Mouse (Mus musculus) kidney, embryonic 15.5 days (tissue): ENCODE data around the gene Casp9. TPM values are rescaled to one million over a fixed set of nuclear protein-coding genes. Genes with fewer than 3 reads are reported as not detected.
"Not testable (repeated sequence)": the region's sequence is repeated elsewhere in the genome, so short reads cannot be mapped to it uniquely, and the experiment has no call there.

Experiments used
- ATAC-seq: fragments of 200-750 bp; cut with Nextera tagmentation; replicated peaks from 2 replicates; pipeline ENCODE4 v1.8.0; 2017; ENCODE audit warnings: moderate TSS enrichment; ENCODE audit not compliant: low FRiP score
- H3K27ac ChIP-seq: fragments of 300-500 bp; sonication (generic); 2 replicates; pipeline ENCODE4 v1.5.1; 2015; ENCODE audit warnings: mild to moderate bottlenecking, inconsistent platforms
- H3K27me3 ChIP-seq: fragments of 300-500 bp; sonication (generic); 2 replicates; pipeline ENCODE4 v1.6.1; 2015; ENCODE audit warnings: inconsistent platforms
- H3K36me3 ChIP-seq: fragments of 300-500 bp; sonication (generic); 2 replicates; pipeline ENCODE4 v1.6.1; 2015; ENCODE audit warnings: inconsistent platforms
- H3K4me1 ChIP-seq: fragments of 300-500 bp; sonication (generic); 2 replicates; pipeline ENCODE4 v1.6.1; 2015; ENCODE audit warnings: inconsistent platforms
- H3K4me2 ChIP-seq: fragments of 300-500 bp; sonication (generic); 2 replicates; pipeline ENCODE4 v1.6.1; 2015; ENCODE audit warnings: moderate library complexity, mild to moderate bottlenecking, inconsistent platforms
- H3K4me3 ChIP-seq: fragments of 300-500 bp; sonication (generic); replicated peaks from 2 replicates; pipeline ENCODE4 v1.5.1; 2015; ENCODE audit warnings: mild to moderate bottlenecking, inconsistent platforms
- H3K9ac ChIP-seq: fragments of 300-500 bp; sonication (generic); 2 replicates; pipeline ENCODE4 v1.6.1; 2015; ENCODE audit warnings: mild to moderate bottlenecking, inconsistent platforms
- H3K9me3 ChIP-seq: fragments of 300-500 bp; sonication (generic); replicated peaks from 2 replicates; pipeline ENCODE4 v1.6.1; 2016; ENCODE audit warnings: inconsistent platforms
- whole genome bisulfite sequencing: fragments of 180-500 bp; shearing (Covaris S2); methylation state at CpG from one replicate; pipeline ENCODE4 v1.1.7; 2015; ENCODE audit warnings: mixed read lengths; 5-methylcytosine and 5-hydroxymethylcytosine counted together
- polyA plus RNA-seq: library from polyadenylated mRNA; unstranded; fragments of >200 nt; fragmentation: Nextera tagmentation; extraction: Ambion mirVana; gene quantifications from 2 replicates; pipeline ENCODE4 v1.2.1, GENCODE M21; 2015

Casp9 gene
- polyA plus RNA-seq, 1 experiment from 2014 or later = 23.7 TPM

DNA sequence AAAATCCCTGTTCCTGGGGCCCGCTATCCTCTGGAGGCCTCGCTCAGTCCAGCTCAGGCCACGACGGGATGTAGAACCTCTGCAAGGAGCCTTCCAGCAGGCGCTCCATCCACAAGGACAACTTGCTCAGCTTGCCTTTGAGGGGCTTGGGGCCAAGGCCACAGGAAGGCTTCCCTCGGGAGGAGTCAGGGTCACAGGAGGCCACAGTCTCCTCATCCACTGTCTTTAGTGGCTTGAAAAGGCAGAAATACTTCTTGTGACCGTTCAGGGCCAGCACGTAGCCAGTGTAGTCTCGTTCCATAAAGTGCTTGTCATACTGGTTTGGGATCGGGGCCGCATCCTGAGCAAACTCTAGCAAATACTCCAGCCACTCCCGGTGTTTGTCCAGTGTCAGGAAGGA lies 29.9 kb upstream of the Casp9 start:
- H3K9me3 ChIP-seq = no peaks in the 10 kb centered on the region
- peaks cover 72% of the 10 kb centered on the region for H3K36me3 ChIP-seq
- ATAC-seq = no peak
- no peak overlapping the region for H3K4me3 ChIP-seq
- H3K27me3 ChIP-seq = no peaks in the 10 kb centered on the region
- H3K4me1 ChIP-seq = peaks cover 22% of the 10 kb centered on the region
- H3K27ac ChIP-seq = no peak overlapping the region
- no peak overlapping the region for H3K9ac ChIP-seq
- WGBS = 90% methylated on average over 12 of the region's 12 CpGs
- H3K4me2 ChIP-seq = no peak overlapping the region

- ATAC-seq = no peak
- H3K9ac ChIP-seq = no peak overlapping the region
- H3K27ac ChIP-seq = no peak overlapping the region
- no peaks in the 10 kb centered on the region for H3K9me3 ChIP-seq
- H3K36me3 ChIP-seq = peaks cover 87% of the 10 kb centered on the region
- no peaks in the 10 kb centered on the region for H3K27me3 ChIP-seq
- H3K4me1 ChIP-seq = peaks cover 22% of the 10 kb centered on the region
- 95% methylated on average over 3 of the region's 3 CpGs for WGBS
- H3K4me3 ChIP-seq = no peak overlapping the region
- no peak overlapping the region for H3K4me2 ChIP-seq
These were observed 28.4 kb upstream of the Casp9 start for GRCm38 (mm10) chr4:141765008-141765407.

DNA sequence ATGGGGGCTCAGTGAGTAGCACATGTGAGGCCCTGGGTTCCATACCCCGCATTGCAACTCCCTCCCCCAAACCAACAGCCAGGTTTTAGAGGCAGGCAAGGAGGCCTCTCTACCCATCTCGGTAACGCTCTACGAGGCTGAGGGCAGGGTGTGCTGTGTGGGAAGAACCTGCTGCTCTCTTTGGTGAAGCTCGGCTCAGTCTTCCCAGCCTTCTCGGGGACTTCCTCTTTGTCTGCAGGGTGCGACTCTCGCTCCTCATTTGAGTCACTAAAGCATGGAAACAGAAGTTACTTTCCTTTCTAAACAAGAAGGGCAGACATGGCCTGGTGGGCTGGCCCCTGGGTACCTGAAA lies 27.1 kb upstream of the Casp9 start:
- 0 out of 2 replicates have a peak overlapping the region, but pooled peaks have one; percentile 10 for H3K4me2 ChIP-seq
- H3K4me3 ChIP-seq = no peak overlapping the region
- H3K27ac ChIP-seq = peak overlapping the region; percentile 84
- H3K9ac ChIP-seq = no peak overlapping the region
- no peak for ATAC-seq
- WGBS = 80% methylated on average over 8 of the region's 8 CpGs
- peaks cover 22% of the 10 kb centered on the region for H3K4me1 ChIP-seq
- no peaks in the 10 kb centered on the region for H3K27me3 ChIP-seq
- H3K9me3 ChIP-seq = no peaks in the 10 kb centered on the region
- peaks cover 95% of the 10 kb centered on the region for H3K36me3 ChIP-seq

GRCm38 (mm10) chr4:141766668-141767352 lies 26.6 kb upstream of the Casp9 start:
- Histone ChIP-seq H3K4me3 (no peak overlapping the region), H3K36me3 (peaks cover 95% of the 10 kb centered on the region), H3K27me3 (no peaks in the 10 kb centered on the region), H3K9me3 (no peaks in the 10 kb centered on the region), H3K9ac (no peak overlapping the region), H3K27ac (peak overlapping the region; percentile 84), H3K4me1 (peaks cover 22% of the 10 kb centered on the region), H3K4me2 (0 out of 2 replicates have a peak overlapping the region, but pooled peaks have one; percentile 10)
- ATAC-seq = no peak
- WGBS = 61% methylated on average over 19 of the region's 19 CpGs

DNA sequence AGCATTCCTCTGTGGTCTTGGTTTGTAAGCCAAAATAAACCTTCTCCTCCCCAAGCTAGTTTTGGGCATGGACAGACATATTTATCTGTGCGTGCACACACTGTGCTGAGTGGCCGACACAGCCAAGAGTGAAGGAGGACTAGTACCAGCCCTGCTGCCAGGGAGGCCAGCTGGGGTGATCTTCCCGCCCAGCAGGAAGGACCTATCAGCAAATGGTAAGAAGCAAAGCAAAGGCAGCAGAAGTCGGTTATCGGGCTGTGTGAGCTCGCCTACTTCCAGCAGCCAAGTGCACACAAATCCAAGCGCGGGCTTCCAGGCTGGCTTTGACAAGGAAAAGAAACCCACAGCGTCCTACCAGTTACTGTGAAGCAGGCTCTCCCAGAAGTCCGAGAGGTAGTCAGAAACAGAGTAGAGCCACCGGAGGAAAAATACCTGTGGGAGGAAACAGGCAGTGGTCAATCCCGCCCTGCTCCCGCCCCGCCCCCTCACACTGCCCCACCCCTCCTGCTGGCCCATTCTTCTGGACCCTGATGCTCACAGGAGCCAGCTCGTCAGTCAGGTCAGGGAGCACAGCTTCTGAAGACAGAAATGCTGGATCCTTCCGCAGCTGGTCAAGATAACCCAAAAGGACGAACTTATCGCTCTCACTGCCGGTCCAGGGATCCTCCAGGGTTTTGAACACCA lies 25.9 kb upstream of the Casp9 start:
- WGBS = 69% methylated on average over 19 of the region's 19 CpGs
- Histone ChIP-seq H3K9me3 (no peaks in the 10 kb centered on the region), H3K36me3 (peaks cover 97% of the 10 kb centered on the region), H3K27me3 (no peaks in the 10 kb centered on the region), H3K9ac (no peak overlapping the region), H3K27ac (peak overlapping the region; percentile 84), H3K4me1 (peaks cover 22% of the 10 kb centered on the region), H3K4me3 (no peak overlapping the region), H3K4me2 (peak overlapping the region; percentile 10; the same call in 1 of the 2 replicates)
- peak; percentile 63; the same call in 1 of the 2 replicates for ATAC-seq

GRCm38 (mm10) chr4:141769501-141770160 lies 23.8 kb upstream of the Casp9 start:
- Histone ChIP-seq H3K4me3 (no peak overlapping the region), H3K27me3 (no peaks in the 10 kb centered on the region), H3K9ac (no peak overlapping the region), H3K4me2 (no peak overlapping the region), H3K4me1 (peaks cover 22% of the 10 kb centered on the region), H3K27ac (no peak overlapping the region), H3K36me3 (peaks cover 97% of the 10 kb centered on the region), H3K9me3 (no peaks in the 10 kb centered on the region)
- ATAC-seq = no peak
- WGBS = 89% methylated on average over 8 of the region's 8 CpGs

GRCm38 (mm10) chr4:141771823-141772222 lies 21.6 kb upstream of the Casp9 start:
- Histone ChIP-seq H3K9ac (no peak overlapping the region), H3K36me3 (peaks cover 100% of the 10 kb centered on the region), H3K4me2 (no peak overlapping the region), H3K27me3 (no peaks in the 10 kb centered on the region), H3K9me3 (no peaks in the 10 kb centered on the region), H3K27ac (no peak overlapping the region), H3K4me1 (peaks cover 14% of the 10 kb centered on the region), H3K4me3 (no peak overlapping the region)
- 88% methylated on average over 8 of the region's 8 CpGs for WGBS
- no peak for ATAC-seq

- H3K36me3 ChIP-seq = peaks cover 96% of the 10 kb centered on the region
- not testable (repeated sequence) for H3K27me3 ChIP-seq, H3K27ac ChIP-seq, H3K9ac ChIP-seq, ATAC-seq, H3K4me1 ChIP-seq, H3K9me3 ChIP-seq, H3K4me2 ChIP-seq, H3K4me3 ChIP-seq
- 94% methylated on average over 4 of the region's 4 CpGs for WGBS
These were observed 20.4 kb upstream of the Casp9 start for GRCm38 (mm10) chr4:141773019-141773418.

GRCm38 (mm10) chr4:141779828-141780227 lies 13.6 kb upstream of the Casp9 start:
- 90% methylated on average over 8 of the region's 8 CpGs for WGBS
- no peaks in the 10 kb centered on the region for H3K27me3 ChIP-seq
- no peak overlapping the region for H3K4me2 ChIP-seq
- H3K36me3 ChIP-seq = peaks cover 94% of the 10 kb centered on the region
- H3K4me3 ChIP-seq = no peak overlapping the region
- no peaks in the 10 kb centered on the region for H3K9me3 ChIP-seq
- H3K27ac ChIP-seq = no peak overlapping the region
- ATAC-seq = no peak
- no peak overlapping the region for H3K9ac ChIP-seq
- no peaks in the 10 kb centered on the region for H3K4me1 ChIP-seq

DNA sequence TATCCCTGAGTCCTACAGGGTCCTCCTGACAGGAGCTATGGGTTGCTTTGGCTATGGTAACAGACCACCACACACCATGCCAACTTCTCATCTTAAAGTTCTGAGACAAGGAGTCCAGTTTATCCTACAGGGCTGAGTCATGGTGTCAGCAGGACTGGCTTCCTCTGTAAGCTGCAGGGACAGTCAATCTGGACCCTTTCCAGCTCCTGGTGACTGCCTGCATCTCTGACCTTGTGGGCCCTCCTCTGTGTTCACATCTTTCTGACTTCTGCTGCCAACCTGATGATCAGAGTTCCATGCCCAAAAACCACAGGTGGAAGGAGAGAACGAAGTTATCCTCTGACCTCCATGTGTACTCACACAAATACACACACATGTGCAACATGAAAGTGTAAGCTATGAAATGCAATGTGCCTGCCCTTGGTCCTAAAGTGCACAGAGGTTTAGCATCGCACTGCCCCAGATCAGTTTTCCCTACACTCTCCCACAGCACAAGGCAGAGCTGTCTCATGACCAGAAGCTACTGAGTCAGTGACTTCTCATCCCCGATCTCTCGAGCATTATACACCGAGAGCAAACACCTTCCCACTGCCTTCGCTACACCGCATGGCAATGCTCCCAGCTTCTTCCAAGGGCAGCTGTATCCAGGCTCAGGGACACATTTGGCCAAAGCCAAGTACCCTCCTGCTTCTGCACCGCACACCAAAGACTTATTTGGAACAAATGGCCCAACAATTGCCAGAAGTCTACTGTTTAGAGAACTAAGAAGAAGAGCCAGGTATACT lies 12.0 kb upstream of the Casp9 start:
- Histone ChIP-seq H3K4me1 (0 out of 2 replicates have a peak, but pooled peaks cover under 1% of the 10 kb centered on the region), H3K4me3 (no peak overlapping the region), H3K9ac (no peak overlapping the region), H3K36me3 (peaks cover 90% of the 10 kb centered on the region), H3K9me3 (no peaks in the 10 kb centered on the region), H3K27ac (no peak overlapping the region), H3K4me2 (no peak overlapping the region), H3K27me3 (no peaks in the 10 kb centered on the region)
- WGBS = 95% methylated on average over 8 of the region's 8 CpGs
- ATAC-seq = no peak

GRCm38 (mm10) chr4:141784835-141785234 lies 8.6 kb upstream of the Casp9 start:
- Histone ChIP-seq H3K9ac (no peak overlapping the region), H3K9me3 (no peaks in the 10 kb centered on the region), H3K27me3 (no peaks in the 10 kb centered on the region), H3K4me2 (no peak overlapping the region), H3K4me3 (no peak overlapping the region), H3K36me3 (peaks cover 78% of the 10 kb centered on the region), H3K27ac (no peak overlapping the region), H3K4me1 (peaks cover 9% of the 10 kb centered on the region)
- no peak for ATAC-seq
- 69% methylated on average over 5 of the region's 5 CpGs for WGBS
